8 mouse cellular contexts compared by ENCODE assay signal in genomic region chr19:8757471-8757998, GRCm38 (mm10). TPM values are rescaled to one million over a fixed set of nuclear protein-coding genes. Genes with fewer than 3 reads are reported as not detected.
DNase-seq lines count a peak whose midpoint lies in the region; ATAC-seq and TF ChIP-seq lines count a peak whose summit lies in the region.

No protein-coding gene starts in this region.

- H3K4me3 ChIP-seq in layer of hippocampus, adult 2 months: peak overlapping the region; percentile 89
- peak overlapping the region; percentile 99 for H3K4me3 ChIP-seq in hindbrain, embryonic 12.5 days
- H3K4me3 ChIP-seq in midbrain, embryonic 14.5 days (replicated peaks; ENCODE audit: low read depth, low read length): peak overlapping the region; percentile 96

- peak overlapping the region; percentile 72 for H3K4me2 ChIP-seq in hindbrain, embryonic 12.5 days (replicated peaks)
- H3K4me2 ChIP-seq in midbrain, embryonic 14.5 days (ENCODE audit: low read length): peak overlapping the region; percentile 84

- no peak for DNase-seq in layer of hippocampus, adult 2 months (ENCODE audit: low spot score in 2 of 2)
- DNase-seq in layer of hippocampus, adult 8-10 months (ENCODE audit: low spot score in 2 of 2): no peak
- no peak for DNase-seq in Patski (ENCODE audit: low read depth, low spot score)
- no peak for DNase-seq in midbrain, embryonic 14.5 days
- DNase-seq in cerebellum, adult 8-10 months: no peak
- no peak for DNase-seq in cerebellum, adult 11-12 months
- no peak for DNase-seq in urinary bladder, postnatal 10 days (ENCODE audit: low spot score)

- in situ Hi-C loops in Patski (cut with MboI; ENCODE audit: low pct_unique_long_range_greater_than_20kb): no loop called here

- peaks cover 28% of the 10 kb centered on the region for H3K4me1 ChIP-seq in hindbrain, embryonic 12.5 days
- H3K4me1 ChIP-seq in midbrain, embryonic 14.5 days (ENCODE audit: control insufficient read depth, insufficient read depth, low read length): peaks cover 16% of the 10 kb centered on the region

- no peaks in the 10 kb centered on the region for H3K9me3 ChIP-seq in hindbrain, embryonic 12.5 days (replicated peaks)
- H3K9me3 ChIP-seq in midbrain, embryonic 14.5 days (ENCODE audit: control insufficient read depth, low read length): no peaks in the 10 kb centered on the region

- H3K36me3 ChIP-seq in hindbrain, embryonic 12.5 days: peaks cover 24% of the 10 kb centered on the region
- peaks cover 34% of the 10 kb centered on the region for H3K36me3 ChIP-seq in midbrain, embryonic 14.5 days (ENCODE audit: control insufficient read depth, insufficient read depth, low read length)

- 5% methylated on average over 14 of the region's 14 CpGs for WGBS in hindbrain, embryonic 12.5 days
- WGBS in midbrain, embryonic 14.5 days: 6% methylated on average over 14 of the region's 14 CpGs

- no peak for TF ChIP-seq CTCF in layer of hippocampus, adult 2 months (conservative IDR thresholded peaks at IDR 0.05)
- TF ChIP-seq CTCF in Patski (IDR thresholded peaks at IDR 0.05): no peak

- H3K9ac ChIP-seq in hindbrain, embryonic 12.5 days: peak overlapping the region; percentile 98
- H3K9ac ChIP-seq in midbrain, embryonic 14.5 days (replicated peaks; ENCODE audit: low read length): peak overlapping the region; percentile 94

- peak overlapping the region; percentile 91 for H3K27ac ChIP-seq in layer of hippocampus, adult 2 months
- H3K27ac ChIP-seq in hindbrain, embryonic 12.5 days: peak overlapping the region; percentile 91
- peak overlapping the region; percentile 87 for H3K27ac ChIP-seq in midbrain, embryonic 14.5 days (replicated peaks; ENCODE audit: low read depth, low read length)

- ATAC-seq in Patski: peak; percentile 4
- no peak; the same call in 1 of the 2 replicates for ATAC-seq in hindbrain, embryonic 12.5 days (ENCODE audit: low FRiP score)
- ATAC-seq in midbrain, embryonic 14.5 days (ENCODE audit: low FRiP score, low TSS enrichment): no peak

- POLR2A ChIA-PET in Patski (lab: Charles Lee): interaction anchor here (0.7 to 2.8 kb wide), 7 partner anchors 10 to 63 kb away, joined by 3 to 11 read pairs (median 4); partner anchors contain the start of genes 1700092M07Rik, Tmem179b and Tmem223

- CTCF ChIA-PET in Patski (lab: Charles Lee): interaction anchor here (1.0 to 1.7 kb wide), 2 partner anchors 9 to 41 kb away, joined by 4 read pairs; partner anchors contain the start of gene Polr2g

- no peaks in the 10 kb centered on the region for H3K27me3 ChIP-seq in Patski
- H3K27me3 ChIP-seq in hindbrain, embryonic 12.5 days: no peaks in the 10 kb centered on the region
- no peaks in the 10 kb centered on the region for H3K27me3 ChIP-seq in midbrain, embryonic 14.5 days (ENCODE audit: control insufficient read depth, insufficient read depth, low read length)

RNA-seq across cellular contexts. Expression of gene Nxf1, which starts 0.7 kb away (rescaled TPM):
- 100 to 1,000 TPM; 102 to 106 TPM for total RNA-seq in layer of hippocampus, adult 2 months (2021)
- 100 to 1,000 TPM in 2 of 4 experiments, 10 to 100 TPM in 2; 80.5 to 120 (median 102) TPM for total RNA-seq in layer of hippocampus, adult 8-10 months (2022)
- polyA plus RNA-seq in Patski (2021): 164 TPM
- 190 and 196 TPM in 2 replicates for polyA plus RNA-seq in hindbrain, embryonic 12.5 days (2016; fragmentation: Nextera tagmentation; extraction: Ambion mirVana)
- polyA plus RNA-seq in midbrain, embryonic 14.5 days (2014; fragmentation: Nextera tagmentation; extraction: Ambion mirVana): 146 and 171 TPM in 2 replicates

RNA-seq across cellular contexts. Expression of gene Tmem223, which starts 13.3 kb away (rescaled TPM):
- total RNA-seq in layer of hippocampus, adult 2 months (2021): 10 to 100 TPM; 75.4 to 82.7 TPM
- total RNA-seq in layer of hippocampus, adult 8-10 months (2022): 10 to 100 TPM; 61.3 to 77.8 (median 72.8) TPM
- polyA plus RNA-seq in Patski (2021): 74.3 TPM
- polyA plus RNA-seq in hindbrain, embryonic 12.5 days (2016; fragmentation: Nextera tagmentation; extraction: Ambion mirVana): 189 and 213 TPM in 2 replicates
- 270 and 278 TPM in 2 replicates for polyA plus RNA-seq in midbrain, embryonic 14.5 days (2014; fragmentation: Nextera tagmentation; extraction: Ambion mirVana)

RNA-seq across cellular contexts. Expression of gene Stx5a, which starts 16.3 kb away (rescaled TPM):
- total RNA-seq in layer of hippocampus, adult 2 months (2021): 10 to 100 TPM; 69.5 to 78.4 TPM
- 10 to 100 TPM; 65.3 to 91.2 (median 76.1) TPM for total RNA-seq in layer of hippocampus, adult 8-10 months (2022)
- polyA plus RNA-seq in Patski (2021): 116 TPM
- 128 and 132 TPM in 2 replicates for polyA plus RNA-seq in hindbrain, embryonic 12.5 days (2016; fragmentation: Nextera tagmentation; extraction: Ambion mirVana)
- polyA plus RNA-seq in midbrain, embryonic 14.5 days (2014; fragmentation: Nextera tagmentation; extraction: Ambion mirVana): 102 and 110 TPM in 2 replicates

RNA-seq across cellular contexts. Expression of gene Tmem179b, which starts 16.7 kb away (rescaled TPM):
- 1 to 10 TPM; 7.4 to 7.7 TPM for total RNA-seq in layer of hippocampus, adult 2 months (2021)
- 10 to 100 TPM; 10.1 to 17.5 (median 13.1) TPM for total RNA-seq in layer of hippocampus, adult 8-10 months (2022)
- polyA plus RNA-seq in Patski (2021): 58.9 TPM
- polyA plus RNA-seq in hindbrain, embryonic 12.5 days (2016; fragmentation: Nextera tagmentation; extraction: Ambion mirVana): 36.9 and 39.7 TPM in 2 replicates
- 24.8 and 32.4 TPM in 2 replicates for polyA plus RNA-seq in midbrain, embryonic 14.5 days (2014; fragmentation: Nextera tagmentation; extraction: Ambion mirVana)

RNA-seq across cellular contexts. Expression of gene 1700092M07Rik, which starts 17.0 kb away (rescaled TPM):
- 1 to 10 TPM; 1.5 to 3.4 TPM for total RNA-seq in layer of hippocampus, adult 2 months (2021)
- total RNA-seq in layer of hippocampus, adult 8-10 months (2022): 1 to 10 TPM in 3 of 4 experiments, not detected in 1; 2.0 to 3.3 (median 2.4) TPM
- polyA plus RNA-seq in Patski (2021): 0.86 TPM
- polyA plus RNA-seq in hindbrain, embryonic 12.5 days (2016; fragmentation: Nextera tagmentation; extraction: Ambion mirVana): 2.4 and 4.5 TPM in 2 replicates
- polyA plus RNA-seq in midbrain, embryonic 14.5 days (2014; fragmentation: Nextera tagmentation; extraction: Ambion mirVana): 0.97 and 1.1 TPM in 2 replicates
